Mouse (Mus musculus): ENCODE data around the gene 9030612E09Rik. TPM values are rescaled to one million over a fixed set of nuclear protein-coding genes. Genes with fewer than 3 reads are reported as not detected.

The 9030612E09Rik gene
- total RNA-seq, 2 experiments from 2014 or later: 1.5 to 1.7 TPM

- DNase-seq (ENCODE audit: low spot score in 2 of 2): no peak
Observed at GRCm38 (mm10) chr10:43203865-43204264, 29.4 kb downstream of the 9030612E09Rik start.

GRCm38 (mm10) chr10:43211866-43212265, 37.4 kb downstream of the 9030612E09Rik start:
- no peak for DNase-seq (ENCODE audit: low spot score in 2 of 2)

GRCm38 (mm10) chr10:43217361-43217900, 42.9 kb downstream of the 9030612E09Rik start:
- DNase-seq (ENCODE audit: low spot score in 2 of 2): no peak

- DNase-seq (ENCODE audit: low spot score in 2 of 2): peak in 1 of 2 experiments; percentile 5
Observed at GRCm38 (mm10) chr10:43220479-43220878, 46.0 kb downstream of the 9030612E09Rik start.

DNA sequence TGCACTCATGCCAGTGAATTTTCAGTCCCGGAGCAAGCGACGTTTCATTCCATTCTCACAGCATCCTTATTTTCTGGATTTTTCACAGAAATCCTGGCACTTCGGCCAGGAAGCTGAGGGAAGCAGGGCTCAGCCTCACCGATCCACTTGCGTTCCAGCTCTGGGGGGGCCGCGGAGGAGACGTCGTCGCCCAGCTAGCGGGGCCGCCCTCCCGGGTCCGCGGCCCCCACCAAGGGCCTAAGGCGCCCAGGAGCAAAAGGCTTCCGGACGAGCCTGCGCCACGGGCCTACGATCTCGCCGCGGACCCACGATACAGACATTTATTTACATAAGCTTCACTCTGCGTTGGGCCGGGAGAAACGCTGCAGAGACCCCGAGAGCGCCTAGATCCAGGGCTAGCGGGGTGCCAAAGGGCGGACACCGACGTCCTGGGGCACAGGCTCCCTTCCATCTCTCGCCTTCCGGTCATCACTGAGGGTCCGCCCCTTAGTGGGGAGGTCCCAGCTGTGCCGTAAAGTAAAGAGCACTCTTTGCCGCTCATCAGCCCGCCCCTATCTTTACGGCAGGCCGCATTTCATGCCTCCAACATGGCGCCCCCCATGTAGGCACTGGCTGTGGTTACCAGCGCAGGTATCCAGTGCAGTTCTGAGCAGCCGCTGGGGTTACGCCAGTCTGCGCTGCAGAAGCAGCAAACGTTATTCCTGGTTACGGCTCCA, 46.6 kb downstream of the 9030612E09Rik start, which contains the start of gene Pdss2:
Gene Pdss2, plus strand, starts transcription at position 577 of the 716 bp plus-strand sequence.
- peak; percentile 93 to 96 for DNase-seq (ENCODE audit: low spot score in 2 of 2)

GRCm38 (mm10) chr10:43221659-43222058, 47.2 kb downstream of the 9030612E09Rik start:
- DNase-seq (ENCODE audit: low spot score in 2 of 2): no peak

- DNase-seq (ENCODE audit: low spot score in 2 of 2): no peak
Observed at GRCm38 (mm10) chr10:43223391-43223790, 48.9 kb downstream of the 9030612E09Rik start.

Other genes starting within 250 kb of the 9030612E09Rik start
- 10 to 100 TPM; 81.7 to 82.8 TPM for gene Sobp, start 174 bp upstream of the 9030612E09Rik start, total RNA-seq (2021)
- gene Pdss2, start 46.8 kb downstream of the 9030612E09Rik start, total RNA-seq (2021): 10 to 100 TPM; 18.3 to 19.6 TPM

All from layer of hippocampus, adult 18-20 months (tissue).